Mouse (Mus musculus): ENCODE data around the gene Prune2.
A peak's percentile ranks its signal among the peaks of the same experiment; 100 is the strongest.

Gene Prune2

GRCm38 (mm10) chr19:16955613-16956271 lies at the start of gene Prune2:
Gene Prune2, plus strand, starts transcription at chr19:16956118.
- DNase-seq, result peak; percentile 72 to 74

- peak in 1 of 2 experiments; percentile 3 for DNase-seq
Measured at GRCm38 (mm10) chr19:16911507-16911906, 44.4 kb upstream of the Prune2 start.

- no peak for DNase-seq
Measured at GRCm38 (mm10) chr19:16924516-16924915, 31.4 kb upstream of the Prune2 start.

- no peak for DNase-seq
Measured at GRCm38 (mm10) chr19:16934664-16935063, 21.3 kb upstream of the Prune2 start.

- DNase-seq, result no peak
Measured at GRCm38 (mm10) chr19:16948794-16949313, 7.1 kb upstream of the Prune2 start.

GRCm38 (mm10) chr19:16949341-16949740 lies 6.6 kb upstream of the Prune2 start:
- no peak for DNase-seq

GRCm38 (mm10) chr19:16950051-16950450 lies 5.9 kb upstream of the Prune2 start:
- DNase-seq, result no peak

GRCm38 (mm10) chr19:16950664-16951363 lies 5.1 kb upstream of the Prune2 start:
- DNase-seq, result no peak

GRCm38 (mm10) chr19:16954736-16955135 lies 1.2 kb upstream of the Prune2 start:
- DNase-seq, result peak; percentile 54 to 58

GRCm38 (mm10) chr19:16955231-16955612 lies 696 bp upstream of the Prune2 start:
- no peak for DNase-seq

GRCm38 (mm10) chr19:16956319-16956718 lies 401 bp downstream of the Prune2 start:
- DNase-seq, result no peak

GRCm38 (mm10) chr19:16959051-16959450 lies 3.1 kb downstream of the Prune2 start:
- peak in 1 of 2 experiments; percentile 15 for DNase-seq

- peak; percentile 13 to 19 for DNase-seq
Measured at GRCm38 (mm10) chr19:16959551-16959950, 3.6 kb downstream of the Prune2 start.

- no peak for DNase-seq
Measured at GRCm38 (mm10) chr19:16961036-16961435, 5.1 kb downstream of the Prune2 start.

- DNase-seq, result no peak
Measured at GRCm38 (mm10) chr19:16963178-16963577, 7.3 kb downstream of the Prune2 start.

GRCm38 (mm10) chr19:16968768-16969167 lies 12.8 kb downstream of the Prune2 start:
- no peak for DNase-seq

GRCm38 (mm10) chr19:16970612-16971011 lies 14.7 kb downstream of the Prune2 start:
- DNase-seq, result no peak

- no peak for DNase-seq
Measured at GRCm38 (mm10) chr19:16978910-16979309, 23.0 kb downstream of the Prune2 start.

- no peak for DNase-seq
Measured at GRCm38 (mm10) chr19:16981743-16982142, 25.8 kb downstream of the Prune2 start.

GRCm38 (mm10) chr19:16984897-16985296 lies 29.0 kb downstream of the Prune2 start:
- DNase-seq, result peak; percentile 90

- DNase-seq, result no peak
Measured at GRCm38 (mm10) chr19:16987984-16988383, 32.1 kb downstream of the Prune2 start.

- DNase-seq, result no peak
Measured at GRCm38 (mm10) chr19:16992151-16992550, 36.2 kb downstream of the Prune2 start.

- DNase-seq, result no peak
Measured at GRCm38 (mm10) chr19:16994260-16994659, 38.3 kb downstream of the Prune2 start.

- no peak for DNase-seq
Measured at GRCm38 (mm10) chr19:16997915-16998314, 42.0 kb downstream of the Prune2 start.
